Mouse (Mus musculus) heart, embryonic 12.5 days (tissue): ENCODE measurements around the gene Glrx2. TPM values are rescaled to one million over a fixed set of nuclear protein-coding genes. Genes with fewer than 3 reads are reported as not detected.
"Not testable (repeated sequence)": the region's sequence is repeated elsewhere in the genome, so short reads cannot be mapped to it uniquely, and the experiment has no call there.

Source experiments
- ATAC-seq: fragments of 200-750 bp; cut with Nextera tagmentation; 2 replicates; pipeline ENCODE4 v1.8.0; 2017; ENCODE audit warnings: moderate TSS enrichment, moderate library complexity; ENCODE audit not compliant: insufficient number of reproducible peaks, low FRiP score
- H3K27ac ChIP-seq: fragments of 300-500 bp; sonication (generic); 2 replicates; pipeline ENCODE4 v1.5.1; 2016; ENCODE audit warnings: mild to moderate bottlenecking, moderate library complexity; ENCODE audit not compliant: poor library complexity, severe bottlenecking
- H3K27me3 ChIP-seq: fragments of 300-500 bp; sonication (generic); replicated peaks from 2 replicates; pipeline ENCODE4 v1.6.1; 2016; ENCODE audit warnings: mild to moderate bottlenecking, moderate library complexity
- H3K36me3 ChIP-seq: fragments of 300-500 bp; sonication (generic); 2 replicates; pipeline ENCODE4 v1.6.1; 2016; ENCODE audit warnings: mild to moderate bottlenecking, moderate library complexity
- H3K4me1 ChIP-seq: fragments of 300-500 bp; sonication (generic); replicated peaks from 2 replicates; pipeline ENCODE4 v1.6.1; 2016; ENCODE audit warnings: mild to moderate bottlenecking
- H3K4me2 ChIP-seq: fragments of 300-500 bp; sonication (generic); 2 replicates; pipeline ENCODE4 v1.6.1; 2016; ENCODE audit warnings: mild to moderate bottlenecking, moderate library complexity
- H3K4me3 ChIP-seq: fragments of 300-500 bp; sonication (generic); 2 replicates; pipeline ENCODE4 v1.5.1; 2016; ENCODE audit warnings: mild to moderate bottlenecking
- H3K9ac ChIP-seq: fragments of 300-500 bp; sonication (generic); 2 replicates; pipeline ENCODE4 v1.6.1; 2016; ENCODE audit warnings: mild to moderate bottlenecking, moderate library complexity
- H3K9me3 ChIP-seq: fragments of 300-500 bp; sonication (generic); replicated peaks from 2 replicates; pipeline ENCODE4 v1.6.1; 2016; ENCODE audit warnings: mild to moderate bottlenecking, moderate library complexity
- WGBS: fragments of 180-500 bp; shearing (Covaris S2); methylation state at CpG from one replicate; pipeline ENCODE4 v1.1.7; 2016; 5-methylcytosine and 5-hydroxymethylcytosine counted together
- polyA plus RNA-seq: library from polyadenylated mRNA; unstranded; fragments of >200 nt; fragmentation: Nextera tagmentation; extraction: Ambion mirVana; gene quantifications from 2 replicates; pipeline ENCODE4 v1.2.1, GENCODE M21; 2016

The Glrx2 gene
- 98.0 and 98.7 TPM in 2 replicates for polyA plus RNA-seq

GRCm38 (mm10) chr1:143716038-143716437 is at the start of gene Glrx2:
Glrx2 (plus strand) TSS chr1:143716338.
- not testable (repeated sequence) for H3K9me3 ChIP-seq, H3K4me2 ChIP-seq, H3K4me3 ChIP-seq, H3K36me3 ChIP-seq, H3K27me3 ChIP-seq, H3K4me1 ChIP-seq, ATAC-seq, H3K27ac ChIP-seq, H3K9ac ChIP-seq
- no CpG with 5 or more reads among the region's 2 CpGs for WGBS

DNA sequence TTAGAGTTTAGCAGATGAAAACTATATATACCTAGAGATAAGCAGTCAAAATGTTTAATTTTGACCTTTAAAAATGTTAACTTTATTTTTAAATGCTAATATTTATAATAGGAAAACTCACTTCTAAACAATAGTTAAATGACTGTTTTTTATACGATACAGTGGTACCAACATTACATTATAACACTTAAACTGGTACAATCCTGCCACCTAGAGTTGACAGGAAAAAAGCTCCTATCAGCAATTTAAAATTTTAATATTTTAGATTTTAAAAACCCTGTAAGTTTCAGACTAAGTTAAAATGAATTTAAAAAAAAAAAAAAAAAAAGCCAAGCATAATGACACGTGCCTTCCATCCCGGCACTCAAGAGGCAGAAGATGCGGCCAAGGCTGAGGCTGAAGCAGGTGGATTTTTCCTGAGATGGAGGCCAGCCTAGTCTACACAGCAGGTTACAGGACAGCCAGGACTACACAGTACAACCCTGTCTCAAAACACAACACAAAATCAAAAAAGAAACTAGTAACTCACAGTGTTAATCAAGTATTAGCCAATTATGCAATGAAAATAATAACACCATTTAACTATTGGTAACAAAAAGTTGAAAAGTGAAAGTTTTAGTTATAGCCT is 40.3 kb upstream of the Glrx2 start:
- Histone ChIP-seq H3K27ac (no peak overlapping the region), H3K9me3 (no peaks in the 10 kb centered on the region), H3K27me3 (no peaks in the 10 kb centered on the region), H3K4me1 (no peaks in the 10 kb centered on the region), H3K4me2 (no peak overlapping the region), H3K4me3 (no peak overlapping the region), H3K36me3 (peaks cover 36% of the 10 kb centered on the region), H3K9ac (no peak overlapping the region)
- ATAC-seq, result no peak
- WGBS, result 94% methylated on average over 4 of the region's 4 CpGs

DNA sequence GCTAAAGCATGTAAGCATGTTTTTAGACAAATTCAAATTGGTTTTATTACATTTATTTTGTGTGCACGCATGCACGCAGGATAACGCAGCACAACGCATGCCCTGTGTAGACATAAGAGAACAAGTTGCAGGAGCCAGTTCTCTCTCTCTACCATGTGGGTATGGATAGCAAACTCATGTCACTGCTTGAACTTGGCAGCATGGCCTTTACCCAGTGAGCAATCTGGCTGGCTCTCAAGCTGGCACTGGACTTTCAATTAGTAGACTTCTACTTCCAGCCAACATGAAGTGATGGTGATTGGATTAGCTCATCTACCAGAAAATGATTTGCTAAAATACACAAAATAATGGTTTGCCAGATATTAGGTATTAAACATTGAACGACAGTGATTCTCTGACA is 35.0 kb upstream of the Glrx2 start:
- Histone ChIP-seq H3K36me3 (peaks cover 43% of the 10 kb centered on the region), H3K27me3 (no peaks in the 10 kb centered on the region), H3K9ac (no peak overlapping the region), H3K4me3 (no peak overlapping the region), H3K27ac (no peak overlapping the region), H3K9me3 (no peaks in the 10 kb centered on the region), H3K4me1 (no peaks in the 10 kb centered on the region), H3K4me2 (no peak overlapping the region)
- 95% methylated on average over 5 of the region's 5 CpGs for WGBS
- ATAC-seq, result no peak

- ATAC-seq, result no peak
- Histone ChIP-seq H3K4me2 (no peak overlapping the region), H3K36me3 (peaks cover 45% of the 10 kb centered on the region), H3K27ac (no peak overlapping the region), H3K4me3 (no peak overlapping the region), H3K27me3 (no peaks in the 10 kb centered on the region), H3K9me3 (no peaks in the 10 kb centered on the region), H3K9ac (no peak overlapping the region), H3K4me1 (no peaks in the 10 kb centered on the region)
- 93% methylated on average over 3 of the region's 3 CpGs for WGBS
Observed at GRCm38 (mm10) chr1:143684849-143685248, 31.3 kb upstream of the Glrx2 start.

DNA sequence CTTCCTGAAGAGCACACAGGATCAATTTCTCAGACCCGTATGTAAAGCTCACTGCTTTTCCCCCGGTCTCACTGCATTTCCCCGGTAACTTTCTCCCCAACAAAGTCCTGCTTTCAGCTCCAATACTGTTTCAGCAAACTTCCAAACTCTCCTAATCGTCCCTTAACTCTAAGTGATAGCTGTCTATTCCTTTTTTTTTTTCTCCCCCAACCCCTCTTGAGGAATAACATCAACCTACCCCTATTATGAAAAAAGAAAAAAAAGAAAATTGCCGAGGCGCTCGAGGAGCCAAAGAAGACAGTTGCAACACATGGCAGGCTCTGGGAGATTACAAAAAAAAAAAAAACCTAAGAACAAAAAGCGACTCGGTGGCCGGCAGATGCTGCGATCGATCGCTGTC is 14.4 kb upstream of the Glrx2 start:
- under 1% methylated on average over 13 of the region's 13 CpGs for WGBS
- peak overlapping the region; percentile 83 for H3K4me2 ChIP-seq
- no peak for ATAC-seq

GRCm38 (mm10) chr1:143702141-143702740 is 13.9 kb upstream of the Glrx2 start:
- Histone ChIP-seq H3K9ac (peak overlapping the region; percentile 91), H3K4me2 (peak overlapping the region; percentile 83), H3K27me3 (no peaks in the 10 kb centered on the region), H3K4me3 (peak overlapping the region; percentile 80), H3K9me3 (no peaks in the 10 kb centered on the region), H3K4me1 (0 out of 2 replicates have a peak, but pooled peaks cover 4% of the 10 kb centered on the region), H3K27ac (peak overlapping the region; percentile 94), H3K36me3 (peaks cover 7% of the 10 kb centered on the region)
- WGBS, result 0% methylated on average over 36 of the region's 48 CpGs
- peak; percentile 68 for ATAC-seq

More for the DNA sequence above, 14.4 kb upstream of the Glrx2 start:
- Histone ChIP-seq H3K4me1 (0 out of 2 replicates have a peak, but pooled peaks cover 4% of the 10 kb centered on the region), H3K9me3 (no peaks in the 10 kb centered on the region), H3K36me3 (peaks cover 11% of the 10 kb centered on the region), H3K4me3 (peak overlapping the region; percentile 80), H3K9ac (peak overlapping the region; percentile 91), H3K27ac (peak overlapping the region; percentile 94), H3K27me3 (no peaks in the 10 kb centered on the region)

DNA sequence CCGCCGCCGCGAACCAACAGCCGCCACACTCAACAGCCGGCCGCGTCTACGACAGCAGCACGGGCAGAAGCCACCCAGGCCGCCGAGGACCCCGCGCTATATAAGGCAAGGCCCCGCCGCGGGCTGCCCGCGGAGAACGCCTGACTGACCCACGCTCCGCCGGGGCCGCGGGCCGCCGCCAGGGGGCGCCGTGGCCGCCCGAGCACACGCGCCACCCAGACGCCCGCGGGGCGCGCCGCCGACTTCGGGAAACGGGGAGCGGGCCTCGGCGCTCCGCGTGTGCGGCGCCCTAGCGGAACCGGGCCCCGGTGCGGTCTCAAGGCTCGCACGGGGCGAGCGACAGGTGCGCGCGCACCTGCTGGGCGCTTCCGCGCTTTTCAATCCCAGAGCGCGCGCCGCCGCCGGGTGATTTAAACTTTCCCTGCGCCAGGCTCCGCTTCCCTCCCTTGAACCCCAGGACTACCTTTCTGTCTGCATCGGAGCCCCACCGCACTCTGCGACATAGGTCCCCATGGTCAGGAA is 13.3 kb upstream of the Glrx2 start, which contains the start of gene Cdc73:
Gene Cdc73, minus strand, starts transcription at position 153 of the 522 bp plus-strand sequence.
- Histone ChIP-seq H3K9ac (peak within 1 kb of the TSS; percentile 91), H3K4me1 (0 out of 2 replicates have a peak, but pooled peaks cover 4% of the 10 kb centered on the region), H3K4me2 (peak within 1 kb of the TSS; percentile 83), H3K9me3 (no peaks in the 10 kb centered on the region), H3K27ac (peak within 1 kb of the TSS; percentile 94), H3K4me3 (peak within 1 kb of the TSS; percentile 80), H3K36me3 (peaks cover 4% of the 10 kb centered on the region), H3K27me3 (no peaks in the 10 kb centered on the region)
- WGBS, result under 1% methylated on average over 70 of the region's 74 CpGs
- peak; percentile 100 for ATAC-seq

DNA sequence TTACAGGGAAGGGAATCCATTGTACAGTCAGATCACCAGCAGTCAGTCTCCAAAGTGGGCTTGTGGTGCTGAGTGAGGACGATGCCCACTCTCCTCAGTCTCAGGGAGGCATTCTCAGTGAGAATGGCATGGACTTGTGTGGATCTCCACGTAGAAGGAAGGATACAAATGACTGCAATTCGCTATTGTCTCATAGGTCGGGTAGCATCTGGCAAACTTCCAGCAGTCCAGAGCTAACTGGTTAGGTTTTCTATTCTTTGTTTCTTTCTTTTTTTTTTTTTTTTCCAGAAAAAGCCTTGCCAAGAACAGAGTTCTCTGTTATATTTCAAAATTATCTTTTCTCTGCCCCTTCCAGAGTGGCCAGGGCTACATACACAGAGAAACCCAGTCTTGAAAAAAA is 9.1 kb upstream of the Glrx2 start:
- no peak overlapping the region for H3K4me2 ChIP-seq
- no peaks in the 10 kb centered on the region for H3K27me3 ChIP-seq
- ATAC-seq, result no peak
- H3K9me3 ChIP-seq, result no peaks in the 10 kb centered on the region
- no peak overlapping the region for H3K9ac ChIP-seq
- 60% methylated on average over 4 of the region's 4 CpGs for WGBS
- no peak overlapping the region for H3K4me3 ChIP-seq
- no peak overlapping the region for H3K27ac ChIP-seq
- peaks cover 9% of the 10 kb centered on the region for H3K4me1 ChIP-seq
- H3K36me3 ChIP-seq, result no peaks in the 10 kb centered on the region

- no peaks in the 10 kb centered on the region for H3K9me3 ChIP-seq
- H3K27ac ChIP-seq, result no peak overlapping the region
- no peak for ATAC-seq
- WGBS, result 75% methylated on average over 6 of the region's 6 CpGs
- H3K4me2 ChIP-seq, result no peak overlapping the region
- H3K36me3 ChIP-seq, result no peaks in the 10 kb centered on the region
- H3K9ac ChIP-seq, result no peak overlapping the region
- no peak overlapping the region for H3K4me3 ChIP-seq
- peaks cover 9% of the 10 kb centered on the region for H3K4me1 ChIP-seq
- no peaks in the 10 kb centered on the region for H3K27me3 ChIP-seq
Observed at GRCm38 (mm10) chr1:143708361-143708760, 7.8 kb upstream of the Glrx2 start.

GRCm38 (mm10) chr1:143709966-143710626 is 6.0 kb upstream of the Glrx2 start:
- Histone ChIP-seq H3K9me3 (no peaks in the 10 kb centered on the region), H3K4me2 (no peak overlapping the region), H3K4me3 (no peak overlapping the region), H3K9ac (no peak overlapping the region), H3K4me1 (peaks cover 9% of the 10 kb centered on the region), H3K27me3 (no peaks in the 10 kb centered on the region), H3K27ac (no peak overlapping the region), H3K36me3 (no peaks in the 10 kb centered on the region)
- WGBS, result 70% methylated on average over 7 of the region's 7 CpGs
- no peak for ATAC-seq

GRCm38 (mm10) chr1:143710627-143710976 is 5.5 kb upstream of the Glrx2 start:
- Histone ChIP-seq H3K27me3 (no peaks in the 10 kb centered on the region), H3K4me3 (no peak overlapping the region), H3K36me3 (no peaks in the 10 kb centered on the region), H3K4me2 (no peak overlapping the region), H3K4me1 (peaks cover 9% of the 10 kb centered on the region), H3K27ac (no peak overlapping the region), H3K9ac (no peak overlapping the region), H3K9me3 (no peaks in the 10 kb centered on the region)
- ATAC-seq, result no peak
- 15% methylated on average over 5 of the region's 5 CpGs for WGBS
